Mouse (Mus musculus) heart, adult 8-10 months (tissue): Measurements from ENCODE around the gene Rnf214. TPM values are rescaled to one million over a fixed set of nuclear protein-coding genes. Genes with fewer than 3 reads are reported as not detected.
"Not testable (repeated sequence)": the region's sequence is repeated elsewhere in the genome, so short reads cannot be mapped to it uniquely, and the experiment has no call there.

Experiments used
- DNase-seq: peaks from one replicate; pipeline ENCODE4 v3.0.0; 2022; ENCODE audit warnings: low spot score
- total RNA-seq, 4 experiments: library from RNA; stranded (reverse); gene quantifications; 2 replicates each; pipeline ENCODE4 v1.2.4; 2022

The Rnf214 gene
- total RNA-seq, 4 experiments from 2014 or later = 32.6 to 36.7 (median 34.0) TPM

DNA sequence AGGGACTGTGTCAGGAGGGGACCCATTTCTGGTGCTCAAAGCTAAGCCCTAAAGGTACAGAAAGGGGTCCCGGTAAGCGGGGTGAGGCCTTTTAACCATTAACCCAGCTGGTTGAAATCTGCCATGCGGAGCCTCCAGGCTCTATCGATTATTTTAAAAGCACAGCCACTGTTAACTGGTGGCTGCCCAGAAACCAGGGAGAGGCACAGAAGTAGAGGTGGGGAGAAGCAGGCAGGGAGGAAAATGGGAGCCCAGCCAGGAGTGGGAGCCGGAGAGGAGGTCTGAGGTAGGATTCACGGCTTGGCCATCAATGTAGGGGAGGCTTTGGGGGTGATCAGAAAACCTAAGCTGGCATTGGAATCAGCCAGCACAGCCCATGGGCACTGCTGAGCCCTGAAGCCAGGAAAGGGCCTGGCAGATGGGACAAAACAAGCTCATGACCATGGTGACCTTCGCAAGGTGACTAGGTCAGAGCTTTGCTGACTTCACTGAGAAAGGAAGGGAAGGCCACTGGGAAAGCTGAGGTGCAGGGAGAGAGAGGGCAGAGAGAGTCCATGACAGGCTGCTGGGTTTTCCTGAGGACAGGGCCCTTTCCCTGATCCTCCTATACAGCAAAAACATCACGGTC lies 56.1 kb downstream of the Rnf214 start:
- DNase-seq = no peak

DNA sequence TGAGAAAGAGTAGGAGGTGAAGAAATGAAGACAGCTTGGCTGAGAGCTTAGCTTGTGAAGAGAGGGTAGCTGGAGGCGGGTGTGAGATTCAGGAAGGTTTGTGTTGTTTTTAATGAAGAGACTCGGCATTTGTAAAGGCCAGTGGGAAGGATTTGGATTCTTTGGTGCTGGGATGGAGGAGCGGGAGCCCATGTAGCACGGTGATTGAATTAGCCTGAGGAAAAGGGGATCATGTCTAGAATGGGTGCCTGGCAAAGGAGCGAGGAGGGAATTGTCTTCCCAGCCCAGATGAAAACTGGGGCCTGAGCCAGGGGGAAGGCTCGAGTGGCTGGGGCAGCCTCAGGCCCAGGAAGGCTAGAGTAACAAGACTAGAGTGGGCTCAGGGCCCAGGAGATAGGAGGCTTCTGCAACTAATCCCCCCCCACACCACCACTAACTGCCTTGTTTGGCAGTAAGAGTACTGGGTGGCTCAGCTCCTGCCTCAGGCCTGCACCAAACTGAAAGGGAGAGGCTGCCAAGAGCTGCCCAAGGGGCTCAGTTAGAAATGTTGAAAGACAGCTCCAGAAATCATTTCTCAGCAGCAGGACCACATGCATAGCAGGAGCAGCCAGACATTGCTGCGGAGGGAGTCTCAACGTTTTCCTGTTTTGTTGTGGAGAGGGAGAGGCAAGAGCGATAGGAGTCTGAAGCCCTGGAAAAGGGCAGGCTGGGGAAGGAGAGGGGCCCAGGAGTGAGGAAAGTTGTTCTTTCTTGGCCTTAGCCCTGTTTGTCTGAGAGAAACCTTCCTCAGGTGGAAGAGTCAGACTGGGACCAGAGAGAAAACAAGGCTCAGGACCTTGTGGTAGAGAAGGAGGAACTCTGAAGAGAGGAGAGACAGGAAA lies 56.9 kb downstream of the Rnf214 start:
- DNase-seq = peak; percentile 44

DNA sequence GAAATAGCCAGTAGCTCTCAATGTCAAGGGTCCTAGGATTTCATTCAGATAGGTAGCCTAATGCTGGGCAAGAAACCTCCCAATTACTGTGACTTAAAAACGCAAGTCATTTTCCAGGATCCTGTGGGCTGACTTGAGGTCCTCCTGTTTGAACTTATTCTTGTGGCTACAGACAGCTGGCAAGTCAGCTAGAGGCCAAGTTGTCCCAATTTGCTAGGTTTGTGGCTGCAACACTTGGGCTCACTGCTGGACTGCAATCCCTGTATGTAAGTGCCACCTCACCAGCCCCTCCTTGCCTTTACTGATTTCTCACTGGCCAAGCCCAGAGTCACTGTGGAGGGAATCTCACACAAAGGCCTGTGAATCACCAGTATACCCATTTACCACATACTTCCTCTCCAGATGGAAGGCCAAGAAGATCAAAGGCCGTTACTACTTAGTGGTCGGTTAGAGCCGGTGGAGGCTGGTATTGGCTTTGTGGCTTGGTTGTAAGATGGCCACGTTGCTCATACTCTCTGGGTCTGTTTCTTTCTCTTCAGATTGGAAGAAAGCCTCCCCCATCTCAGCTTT lies 59.7 kb downstream of the Rnf214 start:
- no peak for DNase-seq

DNA sequence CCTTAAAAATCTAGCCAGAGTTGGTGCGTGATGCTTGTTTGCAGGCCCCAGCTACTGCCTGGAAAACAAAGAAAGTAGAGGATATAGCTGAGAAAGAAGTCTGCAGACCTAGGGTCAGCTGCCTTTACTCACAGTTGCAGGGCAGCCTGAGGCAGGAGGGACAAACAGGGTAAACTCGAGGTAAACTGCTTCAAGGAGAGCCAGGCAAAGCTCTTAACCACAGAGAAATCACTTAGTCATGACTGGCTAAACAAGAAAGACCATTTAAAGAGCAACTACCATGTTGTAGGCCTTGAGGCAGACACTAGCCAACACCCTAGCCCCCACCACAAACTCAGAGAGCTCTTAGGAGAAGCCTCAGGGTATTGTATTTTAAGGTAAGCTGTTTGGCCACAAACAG lies 60.5 kb downstream of the Rnf214 start:
- not testable (repeated sequence) for DNase-seq

DNA sequence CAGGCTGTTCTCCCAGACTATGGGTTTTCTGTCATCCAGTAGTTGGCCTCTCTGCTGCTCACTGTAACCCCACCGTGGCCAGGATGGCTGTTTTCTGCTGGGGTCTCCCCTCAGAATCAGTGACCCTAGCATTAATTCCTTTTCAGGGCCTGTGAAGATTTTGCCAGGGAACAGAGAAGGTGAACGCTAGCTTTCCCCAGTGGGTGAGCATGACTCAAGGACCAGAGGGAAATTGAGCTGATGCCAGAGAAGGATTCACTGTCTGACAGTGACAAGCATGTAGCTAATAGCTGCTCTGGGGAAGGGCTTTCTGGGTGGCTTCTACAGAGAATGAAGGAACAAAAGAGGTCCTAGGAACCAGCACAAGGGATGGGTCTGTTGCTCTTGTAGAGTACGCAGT lies 61.2 kb downstream of the Rnf214 start:
- DNase-seq = no peak

DNA sequence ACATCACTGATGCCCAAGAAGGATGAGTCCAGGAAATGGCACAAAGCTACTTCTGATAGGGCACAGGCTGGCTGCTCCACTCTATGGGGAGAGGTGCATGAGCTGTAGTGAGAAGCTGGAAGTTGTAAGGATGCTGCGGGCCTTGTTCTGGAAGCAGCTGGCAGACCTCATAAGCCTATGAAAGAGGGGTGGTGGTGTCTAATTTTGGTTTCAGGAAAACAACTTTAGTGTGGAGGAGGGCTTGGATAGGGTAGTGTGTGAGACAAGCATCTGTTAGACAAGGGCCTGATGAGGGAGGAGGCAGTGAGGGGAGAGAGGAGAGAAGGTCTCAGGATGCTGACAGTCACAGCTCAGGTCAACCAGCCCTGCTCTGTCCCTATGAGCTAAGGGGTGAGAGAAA lies 62.9 kb downstream of the Rnf214 start:
- DNase-seq = no peak

DNA sequence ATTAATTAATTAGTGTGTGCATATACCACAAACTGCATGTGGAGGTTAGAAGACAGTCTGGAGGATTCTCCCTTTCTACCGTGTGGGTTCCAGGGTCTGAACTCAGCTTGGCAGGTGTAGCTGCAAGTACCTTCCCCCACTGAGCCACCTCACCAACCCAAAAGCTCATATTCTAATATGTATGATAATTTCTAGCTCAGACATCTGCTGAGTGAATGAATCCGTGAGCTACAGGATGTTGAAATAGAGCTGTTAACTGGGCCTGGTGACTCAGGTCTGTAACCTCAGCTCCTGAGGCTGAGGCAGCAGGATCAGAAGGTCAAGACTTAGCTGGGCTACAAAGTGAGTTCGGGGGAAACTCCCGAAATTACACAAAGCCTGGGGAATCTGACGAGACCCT lies 63.7 kb downstream of the Rnf214 start:
- no peak for DNase-seq

DNA sequence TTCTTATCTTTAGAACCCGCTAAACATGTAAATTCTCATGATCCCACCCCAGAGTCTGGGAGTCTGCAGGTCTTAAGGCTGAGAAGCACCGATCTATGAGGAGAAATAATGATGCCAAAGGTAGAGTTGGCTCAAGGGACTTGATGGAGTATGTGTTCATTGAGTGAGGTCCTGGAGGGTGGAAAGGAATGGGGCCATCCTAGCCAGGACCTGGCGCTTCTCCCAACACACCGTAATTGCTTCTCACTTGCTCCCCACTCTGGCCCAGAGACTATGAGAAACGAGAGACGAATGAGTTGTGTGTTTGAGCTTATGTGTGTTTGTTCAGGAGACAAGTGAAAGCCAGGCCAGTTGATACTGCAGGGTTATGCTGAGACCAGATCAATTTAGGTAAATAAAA lies 65.3 kb downstream of the Rnf214 start:
- no peak for DNase-seq

DNA sequence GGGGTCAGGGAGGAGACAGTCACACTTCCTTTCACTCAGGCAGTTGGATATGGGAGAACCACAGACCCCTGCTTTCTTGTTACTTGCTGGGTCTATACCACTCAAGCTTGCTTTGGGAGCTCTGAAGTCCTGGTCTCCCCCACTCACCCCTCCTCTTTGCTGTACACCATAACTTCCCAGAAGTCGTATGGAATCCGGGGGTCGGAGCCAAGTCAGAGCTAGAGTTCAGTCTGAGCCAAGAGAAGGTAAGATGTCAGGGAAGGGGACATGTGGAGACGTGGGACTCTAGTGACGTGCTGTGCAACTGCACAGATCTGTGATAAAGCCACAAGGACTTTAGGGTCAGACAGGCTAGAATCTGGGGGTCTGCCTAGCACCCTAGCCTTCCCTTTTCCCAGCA lies 66.4 kb downstream of the Rnf214 start:
- DNase-seq = no peak

DNA sequence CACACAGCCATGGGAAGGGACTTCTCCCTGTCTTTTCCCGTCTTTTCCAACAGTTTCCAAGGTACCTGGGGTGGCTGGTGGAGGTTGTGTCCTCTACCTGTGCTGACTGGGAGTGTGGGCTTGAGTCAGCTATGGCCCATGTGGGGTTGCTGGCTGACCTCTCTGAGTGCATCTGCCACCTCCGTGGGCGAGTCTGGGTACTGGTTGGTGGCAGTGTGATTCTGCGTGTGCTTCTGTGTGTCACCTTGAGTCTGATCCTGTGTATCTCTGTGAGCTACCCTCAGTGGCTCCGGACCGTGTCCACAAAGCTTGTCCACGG lies 66.8 kb downstream of the Rnf214 start:
- DNase-seq = no peak

DNA sequence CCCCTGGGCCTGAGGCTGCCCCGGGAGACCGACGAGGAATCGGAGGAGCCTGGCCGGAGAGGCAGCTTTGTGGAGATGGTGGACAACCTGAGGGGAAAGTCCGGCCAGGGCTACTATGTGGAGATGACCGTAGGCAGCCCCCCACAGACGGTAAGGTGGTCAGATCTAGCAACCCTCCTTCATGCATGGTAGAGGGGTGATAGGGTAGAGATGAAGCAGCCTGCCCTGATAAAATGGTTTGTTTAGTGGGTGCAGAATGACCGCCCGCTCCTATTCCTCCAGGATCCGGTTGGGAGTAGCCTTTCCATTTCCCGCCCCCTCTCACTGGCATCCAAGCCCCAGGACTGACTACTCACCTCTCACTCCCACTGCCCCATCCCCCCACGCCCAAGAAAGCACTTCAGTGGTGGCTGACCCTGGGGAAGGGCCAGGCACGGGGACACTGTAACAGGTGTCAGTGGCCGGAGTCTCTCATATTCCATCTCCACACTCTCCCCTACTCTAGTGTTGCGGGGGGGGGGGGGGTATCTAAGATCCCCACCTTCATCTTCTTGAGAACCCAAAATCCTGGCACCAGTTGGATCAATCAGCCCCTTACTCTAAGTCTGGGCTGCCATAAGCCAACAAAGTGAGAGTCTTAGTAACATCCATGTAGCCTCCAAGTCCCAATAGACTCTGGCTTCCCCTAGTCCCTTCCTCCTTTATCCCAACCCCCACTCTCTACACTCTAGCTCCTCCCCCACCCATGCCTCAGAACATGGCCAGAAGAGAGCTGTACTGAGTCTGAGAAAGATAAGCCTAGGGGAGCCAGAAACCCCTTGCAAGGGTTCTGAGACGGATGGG lies 67.4 kb downstream of the Rnf214 start:
- no peak for DNase-seq

DNA sequence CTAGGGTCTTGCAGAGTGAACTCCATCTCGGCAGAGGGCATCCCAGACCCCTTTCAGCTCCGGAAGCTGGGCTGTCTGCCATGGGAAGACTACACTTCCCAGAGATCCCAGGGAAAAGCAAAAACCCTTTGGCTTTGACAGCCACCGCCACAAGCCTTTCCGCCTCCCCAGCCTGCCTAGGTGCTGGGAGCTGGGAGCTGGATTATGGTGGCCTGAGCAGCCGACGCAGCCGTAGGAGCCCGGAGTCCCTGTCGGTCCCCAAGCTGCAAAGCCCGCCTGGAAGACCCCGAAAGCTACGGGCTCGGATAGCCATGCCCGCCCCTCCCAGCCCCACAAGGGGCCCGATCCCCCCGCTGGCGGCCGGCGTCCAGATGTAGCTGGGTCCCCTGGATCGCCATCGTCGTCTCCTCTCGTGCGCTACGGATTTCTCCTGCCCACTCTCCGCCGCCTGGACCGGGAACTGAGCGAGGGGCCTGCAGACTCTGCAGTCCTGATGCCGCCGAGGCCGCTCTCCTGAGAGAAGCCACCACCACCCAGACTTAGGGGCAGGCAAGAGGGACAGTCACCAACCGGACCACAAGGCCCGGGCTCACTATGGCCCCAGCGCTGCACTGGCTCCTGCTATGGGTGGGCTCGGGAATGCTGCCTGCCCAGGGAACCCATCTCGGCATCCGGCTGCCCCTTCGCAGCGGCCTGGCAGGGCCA lies 68.1 kb downstream of the Rnf214 start, which contains the start of gene Bace1:
Gene Bace1, plus strand, starts transcription at position 147 of the 705 bp plus-strand sequence.
- DNase-seq = peak; percentile 75

DNA sequence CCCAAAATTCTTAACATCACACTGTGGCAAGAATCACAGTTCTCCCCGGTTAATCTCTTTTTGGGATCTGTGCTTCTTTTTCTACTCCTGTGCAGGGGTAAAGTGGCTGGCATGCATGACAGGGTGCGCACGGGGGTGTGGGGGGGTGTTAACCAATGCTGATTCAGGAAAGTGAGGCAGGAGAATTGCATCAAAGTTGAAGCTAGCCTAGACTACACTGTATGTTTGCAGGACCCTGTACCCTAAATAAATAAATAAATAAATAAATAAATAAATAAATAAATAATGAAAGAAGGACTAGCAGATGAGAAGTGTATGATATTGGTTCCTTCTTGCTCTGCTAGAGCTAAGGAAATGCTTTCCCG lies 68.7 kb downstream of the Rnf214 start:
- no peak for DNase-seq

DNA sequence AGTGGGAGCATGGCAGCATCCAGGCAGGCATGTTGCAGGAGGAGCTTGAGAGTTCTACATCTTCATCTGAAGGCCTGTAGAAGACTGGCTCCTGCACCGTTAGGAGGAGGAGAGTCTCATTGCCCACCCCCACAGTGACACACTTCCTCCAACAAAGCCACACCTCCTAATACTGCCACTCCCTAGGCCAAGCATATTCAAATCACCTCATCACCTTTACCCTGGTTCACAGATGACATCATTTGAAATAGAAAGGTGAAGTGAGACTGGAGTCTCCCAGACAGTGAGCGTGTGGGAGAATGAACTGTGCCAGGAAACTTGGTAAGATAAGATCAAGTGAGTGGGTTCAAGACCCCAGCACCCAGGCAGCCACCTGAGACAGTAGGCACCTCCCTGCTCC lies 73.2 kb downstream of the Rnf214 start:
- no peak for DNase-seq

DNA sequence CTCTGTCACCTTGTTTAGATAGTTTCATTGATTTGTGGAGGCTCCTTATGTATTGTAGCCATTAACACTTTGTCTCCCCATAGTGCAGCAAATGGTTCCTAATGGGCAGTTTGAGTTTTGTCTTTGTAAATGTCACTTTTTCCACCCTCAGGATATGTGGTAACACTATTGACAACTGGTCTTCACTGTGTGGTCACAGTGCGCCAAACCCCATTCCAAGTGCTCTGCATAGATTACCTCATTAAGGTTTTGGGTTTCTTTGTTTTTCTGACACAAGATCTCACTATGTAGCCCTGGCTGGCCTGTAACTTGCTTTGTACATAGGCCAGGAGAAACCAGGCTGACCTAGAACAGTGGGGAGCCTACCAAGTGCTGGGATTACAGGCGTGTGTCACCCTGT lies 73.8 kb downstream of the Rnf214 start:
- no peak for DNase-seq

DNA sequence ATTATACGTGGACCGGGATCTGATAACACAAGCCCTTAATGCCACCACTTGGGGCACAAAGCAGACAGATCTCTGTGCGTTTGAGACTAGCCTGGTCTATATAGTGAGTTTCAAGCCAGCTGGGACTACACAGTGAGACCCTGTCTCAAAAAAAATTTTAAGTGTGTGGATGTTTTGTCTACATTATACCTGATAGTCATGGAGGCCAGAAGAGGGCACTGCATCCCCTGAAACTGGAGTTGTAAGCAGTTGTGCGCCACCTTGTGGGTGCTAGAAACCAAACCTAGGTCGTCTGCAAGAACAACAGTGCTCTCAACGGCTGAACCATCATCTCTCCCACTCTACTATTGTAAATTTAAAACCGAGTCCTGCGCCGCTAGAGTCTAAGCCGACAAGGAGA lies 77.6 kb downstream of the Rnf214 start:
- DNase-seq = peak; percentile 65

DNA sequence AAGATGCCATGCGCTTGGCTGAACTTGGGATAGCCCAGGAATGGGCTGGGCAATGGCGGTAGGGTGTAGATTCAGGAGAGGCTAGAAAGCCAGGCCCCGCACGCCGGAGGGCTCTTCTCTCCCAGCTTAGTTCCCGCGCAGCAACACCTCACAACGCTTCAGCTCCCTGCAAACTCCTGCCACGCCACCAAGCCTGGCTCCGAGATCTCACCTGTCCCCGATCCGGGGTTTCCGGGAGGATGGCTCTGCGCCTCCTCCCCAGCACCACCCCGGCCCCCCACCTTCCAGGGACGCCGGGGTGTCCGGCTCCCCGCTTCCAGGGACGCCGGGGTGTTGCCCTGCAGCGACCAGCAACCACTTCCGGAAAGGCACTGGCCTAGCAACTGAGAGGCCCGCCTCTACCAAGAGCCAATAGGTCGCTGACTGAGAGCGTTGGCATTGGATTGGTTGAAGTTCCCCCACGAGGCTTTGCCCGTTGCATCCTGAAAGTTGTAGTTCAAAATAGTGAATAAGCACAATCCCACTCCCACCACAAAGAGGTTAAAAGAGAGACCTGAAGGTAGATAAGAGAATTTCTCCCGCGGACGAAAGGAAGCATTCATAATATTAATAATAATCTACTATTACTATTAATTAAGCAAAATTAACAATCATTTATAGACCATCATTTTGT lies 78.3 kb downstream of the Rnf214 start, which contains the start of gene Cep164:
Gene Cep164, minus strand, starts transcription at position 401 of the 673 bp plus-strand sequence.
- DNase-seq = peak; percentile 93

DNA sequence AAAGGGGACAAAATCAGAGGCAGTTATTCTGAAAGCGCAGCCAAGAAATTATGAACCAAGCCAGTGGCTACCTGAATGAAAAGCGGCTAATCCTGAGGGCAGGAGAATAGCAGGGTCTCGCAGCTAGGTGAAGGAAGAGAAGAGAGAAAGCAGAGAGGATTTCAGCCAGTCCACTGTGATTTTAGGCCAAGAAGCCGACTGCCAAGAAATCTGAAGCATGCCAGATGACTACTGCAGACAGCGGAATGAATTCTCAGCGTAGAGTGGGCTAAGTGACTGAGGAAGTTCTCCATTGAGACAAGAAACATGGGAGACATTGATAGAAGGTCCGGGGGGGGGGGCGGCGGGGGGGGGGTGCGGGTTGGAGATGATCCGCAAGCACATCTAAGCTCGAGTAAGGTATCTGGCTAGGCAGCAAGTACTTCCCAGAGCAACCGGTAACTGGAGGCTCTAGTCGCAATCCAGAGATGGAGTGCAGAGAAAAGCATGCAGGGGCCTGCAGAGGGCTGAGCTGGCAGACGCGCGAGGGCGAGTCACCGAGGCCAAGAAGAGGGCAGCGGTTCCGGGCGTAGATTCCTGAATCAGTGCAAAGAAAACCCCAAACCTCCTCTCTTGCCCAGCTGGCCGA lies 78.9 kb downstream of the Rnf214 start:
- no peak for DNase-seq

DNA sequence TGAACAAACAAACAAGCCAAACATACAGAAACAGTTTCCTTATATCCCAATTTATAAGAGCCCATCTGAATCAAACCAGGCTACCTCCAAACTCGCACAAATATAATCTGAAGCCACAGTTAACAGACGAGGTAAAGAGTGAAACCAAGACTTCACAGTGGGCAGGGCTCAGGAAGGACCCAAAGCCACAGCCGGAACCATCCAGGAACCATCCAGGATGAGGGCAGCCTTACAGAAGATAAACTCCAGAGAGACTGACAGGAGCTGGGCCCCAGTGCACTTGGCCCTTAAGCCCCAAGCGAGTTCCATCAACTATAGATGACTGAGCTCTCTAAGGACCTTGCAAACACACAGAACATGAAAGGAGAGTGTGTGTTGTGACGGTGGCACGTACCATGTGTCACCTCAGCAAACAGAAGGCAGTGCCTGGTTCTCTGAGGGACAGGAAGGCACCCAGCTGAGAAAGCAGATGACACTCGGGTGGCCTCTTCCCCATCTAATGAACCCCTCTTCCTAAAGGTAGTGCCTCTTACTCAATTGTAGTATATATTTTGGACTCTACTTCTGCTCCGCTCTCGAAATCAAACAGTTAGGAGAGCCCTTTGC lies 88.2 kb downstream of the Rnf214 start:
- no peak for DNase-seq

DNA sequence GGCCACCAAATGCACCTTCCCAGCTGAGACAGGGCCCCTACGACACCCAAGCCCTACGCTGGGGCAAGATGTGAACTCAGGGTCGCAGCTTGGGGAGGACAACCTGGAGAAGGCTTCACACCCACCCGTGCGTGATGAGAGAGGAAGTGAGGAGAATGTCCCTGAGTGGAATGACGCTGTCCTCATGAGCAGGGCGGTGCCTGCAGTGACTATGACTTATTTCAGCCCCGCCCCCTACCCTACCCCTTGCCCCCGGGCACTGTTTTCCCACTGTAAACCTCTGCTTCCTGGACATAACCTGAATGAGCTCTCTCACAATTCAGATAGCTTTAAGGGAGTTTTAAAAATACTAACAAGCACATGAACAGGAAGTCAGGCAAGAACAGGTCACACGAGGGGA lies 91.2 kb downstream of the Rnf214 start:
- no peak for DNase-seq
